Mouse (Mus musculus) kidney, embryonic 16.5 days (tissue): ENCODE measurements around the gene Sccpdh. TPM values are rescaled to one million over a fixed set of nuclear protein-coding genes. Genes with fewer than 3 reads are reported as not detected.
A peak's percentile ranks its signal among the peaks of the same experiment; 100 is the strongest.

Experiments
- ATAC-seq: fragments of 200-750 bp; cut with Nextera tagmentation; 2 replicates; pipeline ENCODE4 v1.8.0; 2017; ENCODE audit warnings: moderate TSS enrichment; ENCODE audit not compliant: low FRiP score, low TSS enrichment
- H3K27ac ChIP-seq: fragments of 300-500 bp; sonication (generic); 2 replicates; pipeline ENCODE4 v1.5.1; 2014; ENCODE audit warnings: low read length
- H3K27me3 ChIP-seq: fragments of 300-500 bp; sonication (generic); 2 replicates; pipeline ENCODE4 v1.6.1; 2014; ENCODE audit warnings: low read length, control low read depth, mixed read lengths; ENCODE audit not compliant: insufficient read depth
- H3K36me3 ChIP-seq: fragments of 300-500 bp; sonication (generic); 2 replicates; pipeline ENCODE4 v1.6.1; 2014; ENCODE audit warnings: low read length, control low read depth, mixed read lengths; ENCODE audit not compliant: insufficient read depth
- H3K4me1 ChIP-seq: fragments of 300-500 bp; sonication (generic); 2 replicates; pipeline ENCODE4 v1.6.1; 2014; ENCODE audit warnings: low read length, control low read depth, mixed read lengths; ENCODE audit not compliant: insufficient read depth
- H3K4me2 ChIP-seq: fragments of 300-500 bp; sonication (generic); replicated peaks from 2 replicates; pipeline ENCODE4 v1.6.1; 2014; ENCODE audit warnings: low read depth, low read length
- H3K4me3 ChIP-seq: fragments of 300-500 bp; sonication (generic); 2 replicates; pipeline ENCODE4 v1.5.1; 2014; ENCODE audit warnings: mild to moderate bottlenecking, low read length
- H3K9ac ChIP-seq: fragments of 300-500 bp; sonication (generic); replicated peaks from 2 replicates; pipeline ENCODE4 v1.6.1; 2014; ENCODE audit warnings: low read length
- H3K9me3 ChIP-seq: fragments of 300-500 bp; sonication (generic); 2 replicates; pipeline ENCODE4 v1.6.1; 2016; ENCODE audit warnings: low read length, control low read depth
- WGBS: fragments of 180-500 bp; shearing (Covaris S2); extraction: QIAGEN DNeasy Blood & Tissue Kit; methylation state at CpG from one replicate; pipeline ENCODE4 v1.1.7; 2014; 5-methylcytosine and 5-hydroxymethylcytosine counted together
- polyA plus RNA-seq: library from polyadenylated mRNA; unstranded; fragments of >200 nt; fragmentation: Nextera tagmentation; extraction: Ambion mirVana; gene quantifications from 2 replicates; pipeline ENCODE4 v1.2.1, GENCODE M21; 2015

Gene Sccpdh
- 72.8 and 76.2 TPM in 2 replicates for polyA plus RNA-seq

DNA sequence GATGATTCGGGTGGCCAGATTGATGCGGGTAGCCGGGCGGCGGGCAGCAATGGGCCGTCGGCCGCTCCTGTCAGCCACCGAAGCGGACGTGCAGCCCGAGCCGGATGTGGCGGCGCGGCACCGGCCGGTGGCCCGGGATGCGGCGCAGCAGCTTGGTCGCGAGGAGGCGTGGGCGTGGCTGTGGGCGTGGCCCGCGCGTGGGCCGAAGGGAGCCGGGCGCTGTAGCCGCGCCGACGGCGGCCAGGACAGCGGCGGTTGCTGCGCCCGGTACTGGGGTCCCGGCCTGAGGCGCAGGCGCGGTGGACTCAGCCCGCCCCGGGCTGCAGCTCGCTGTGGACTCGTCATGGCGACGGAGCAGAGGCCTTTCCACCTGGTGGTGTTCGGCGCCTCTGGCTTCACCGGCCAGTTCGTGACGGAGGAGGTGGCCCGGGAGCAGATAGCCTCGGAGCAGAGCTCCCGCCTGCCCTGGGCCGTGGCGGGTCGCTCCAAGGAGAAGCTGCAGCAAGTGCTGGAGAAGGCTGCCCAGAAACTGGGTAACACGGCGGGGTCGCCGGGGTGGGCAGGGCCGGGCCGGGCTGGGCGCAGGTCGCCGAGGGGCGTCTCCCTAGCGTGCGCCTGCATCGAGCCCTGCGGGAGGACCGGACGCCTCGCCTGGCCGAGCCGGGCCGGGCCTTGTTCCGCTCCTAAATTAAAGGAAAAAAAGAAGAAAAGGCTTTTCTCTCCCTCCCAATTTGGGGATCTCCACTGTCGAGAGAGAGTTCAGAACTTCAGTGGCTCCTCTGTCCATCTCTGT is at the start of gene Sccpdh:
TSS of gene Sccpdh (plus strand) at position 198 of the 793 bp plus-strand sequence.
- WGBS = under 1% methylated on average over 70 of the region's 84 CpGs
- Histone ChIP-seq H3K4me1 (peaks cover 7% of the 10 kb centered on the region), H3K4me2 (peak within 1 kb of the TSS; percentile 87), H3K9ac (peak within 1 kb of the TSS; percentile 90), H3K27me3 (no peaks in the 10 kb centered on the region), H3K4me3 (peak within 1 kb of the TSS; percentile 76), H3K27ac (peak within 1 kb of the TSS; percentile 70), H3K9me3 (no peaks in the 10 kb centered on the region), H3K36me3 (peaks cover 8% of the 10 kb centered on the region)
- peak; percentile 98 for ATAC-seq

- H3K4me1 ChIP-seq = no peaks in the 10 kb centered on the region
- H3K9ac ChIP-seq = no peak overlapping the region
- H3K27me3 ChIP-seq = no peaks in the 10 kb centered on the region
- no peak overlapping the region for H3K4me2 ChIP-seq
- no peak for ATAC-seq
- peaks cover 10% of the 10 kb centered on the region for H3K36me3 ChIP-seq
- 93% methylated on average over 12 of the region's 12 CpGs for WGBS
- H3K4me3 ChIP-seq = no peak overlapping the region
- no peaks in the 10 kb centered on the region for H3K9me3 ChIP-seq
- no peak overlapping the region for H3K27ac ChIP-seq
These were observed 45.3 kb upstream of the Sccpdh start for GRCm38 (mm10) chr1:179622665-179623064.

GRCm38 (mm10) chr1:179623657-179624056 is 44.4 kb upstream of the Sccpdh start:
- Histone ChIP-seq H3K9me3 (no peaks in the 10 kb centered on the region), H3K36me3 (peaks cover 10% of the 10 kb centered on the region), H3K27ac (no peak overlapping the region), H3K4me1 (no peaks in the 10 kb centered on the region), H3K4me3 (no peak overlapping the region), H3K4me2 (no peak overlapping the region), H3K27me3 (no peaks in the 10 kb centered on the region), H3K9ac (no peak overlapping the region)
- 0 out of 2 replicates have a peak, but pooled peaks have one; percentile 12 for ATAC-seq
- 62% methylated on average over 4 of the region's 4 CpGs for WGBS

GRCm38 (mm10) chr1:179624354-179624753 is 43.7 kb upstream of the Sccpdh start:
- no peak overlapping the region for H3K9ac ChIP-seq
- H3K9me3 ChIP-seq = no peaks in the 10 kb centered on the region
- no peak overlapping the region for H3K27ac ChIP-seq
- no peak overlapping the region for H3K4me3 ChIP-seq
- no peak overlapping the region for H3K4me2 ChIP-seq
- ATAC-seq = 0 out of 2 replicates have a peak, but pooled peaks have one; percentile 23
- H3K27me3 ChIP-seq = no peaks in the 10 kb centered on the region
- 70% methylated on average over 4 of the region's 4 CpGs for WGBS
- H3K36me3 ChIP-seq = peaks cover 10% of the 10 kb centered on the region
- H3K4me1 ChIP-seq = no peaks in the 10 kb centered on the region

- no peak overlapping the region for H3K27ac ChIP-seq
- H3K4me3 ChIP-seq = no peak overlapping the region
- WGBS = 80% methylated on average over 4 of the region's 4 CpGs
- H3K36me3 ChIP-seq = peaks cover 10% of the 10 kb centered on the region
- no peaks in the 10 kb centered on the region for H3K9me3 ChIP-seq
- no peak overlapping the region for H3K9ac ChIP-seq
- no peak for ATAC-seq
- H3K4me1 ChIP-seq = no peaks in the 10 kb centered on the region
- no peaks in the 10 kb centered on the region for H3K27me3 ChIP-seq
- no peak overlapping the region for H3K4me2 ChIP-seq
These were observed 40.2 kb upstream of the Sccpdh start for GRCm38 (mm10) chr1:179627855-179628254.

- ATAC-seq = peak; percentile 59; the same call in 1 of the 2 replicates
- Histone ChIP-seq H3K4me1 (no peaks in the 10 kb centered on the region), H3K27ac (no peak overlapping the region), H3K36me3 (peaks cover 10% of the 10 kb centered on the region), H3K27me3 (no peaks in the 10 kb centered on the region), H3K4me2 (no peak overlapping the region), H3K9ac (no peak overlapping the region), H3K4me3 (no peak overlapping the region), H3K9me3 (no peaks in the 10 kb centered on the region)
- 65% methylated on average over 8 of the region's 8 CpGs for WGBS
These were observed 39.4 kb upstream of the Sccpdh start for GRCm38 (mm10) chr1:179628438-179629106.

GRCm38 (mm10) chr1:179629276-179629675 is 38.7 kb upstream of the Sccpdh start:
- no peaks in the 10 kb centered on the region for H3K4me1 ChIP-seq
- H3K27me3 ChIP-seq = no peaks in the 10 kb centered on the region
- H3K27ac ChIP-seq = no peak overlapping the region
- H3K4me2 ChIP-seq = no peak overlapping the region
- WGBS = 80% methylated on average over 5 of the region's 5 CpGs
- H3K9ac ChIP-seq = no peak overlapping the region
- H3K4me3 ChIP-seq = no peak overlapping the region
- H3K36me3 ChIP-seq = peaks cover 10% of the 10 kb centered on the region
- ATAC-seq = no peak
- H3K9me3 ChIP-seq = no peaks in the 10 kb centered on the region

GRCm38 (mm10) chr1:179632746-179633413 is 35.1 kb upstream of the Sccpdh start:
- Histone ChIP-seq H3K27ac (no peak overlapping the region), H3K9ac (no peak overlapping the region), H3K27me3 (no peaks in the 10 kb centered on the region), H3K9me3 (no peaks in the 10 kb centered on the region), H3K4me1 (no peaks in the 10 kb centered on the region), H3K4me3 (no peak overlapping the region), H3K4me2 (no peak overlapping the region), H3K36me3 (no peaks in the 10 kb centered on the region)
- 79% methylated on average over 11 of the region's 11 CpGs for WGBS
- ATAC-seq = no peak

- WGBS = 19% methylated on average over 1 of the region's 1 CpGs
- Histone ChIP-seq H3K4me3 (no peak overlapping the region), H3K27me3 (no peaks in the 10 kb centered on the region), H3K9me3 (no peaks in the 10 kb centered on the region), H3K4me1 (no peaks in the 10 kb centered on the region), H3K36me3 (no peaks in the 10 kb centered on the region), H3K27ac (no peak overlapping the region), H3K9ac (no peak overlapping the region), H3K4me2 (no peak overlapping the region)
- no peak for ATAC-seq
These were observed 34.6 kb upstream of the Sccpdh start for GRCm38 (mm10) chr1:179633414-179633752.
